Comparison of ENCODE assay signal across 22 mouse cellular contexts in genomic region chr15:52166144-52166543, GRCm38 (mm10).
DNase-seq lines count a peak whose midpoint lies in the region; ATAC-seq lines count a peak whose summit lies in the region.
"Had no signal": no experiment of that assay in that cellular context is flagged by ENCODE, and none has a peak within 500 bp of the region (broad histone marks: within the 10 kb centered on the region; RNA-seq: fewer than 3 reads in every experiment).

No protein-coding gene starts in this region.

- H3K4me2 ChIP-seq in liver, embryonic 11.5 days: no peak overlapping the region
- peak overlapping the region; percentile 41 for H3K4me2 ChIP-seq in liver, embryonic 15.5 days
- H3K4me2 ChIP-seq: embryonic facial prominence, embryonic 13.5 days; heart, embryonic 11.5 days; heart, embryonic 15.5 days; hindbrain, embryonic 14.5 days; intestine, embryonic 15.5 days had no signal

- no peak overlapping the region for H3K9ac ChIP-seq in liver, embryonic 11.5 days (ENCODE audit: low read depth, low read length)
- H3K9ac ChIP-seq in liver, embryonic 15.5 days: no peak overlapping the region
- H3K9ac ChIP-seq: embryonic facial prominence, embryonic 13.5 days; heart, embryonic 15.5 days; hindbrain, embryonic 14.5 days; intestine, embryonic 15.5 days had no signal

- ATAC-seq in liver, embryonic 11.5 days (replicated peaks; ENCODE audit: low FRiP score): peak; percentile 57
- peak; percentile 58 for ATAC-seq in erythroid progenitor cell, adult 5-6 weeks (replicated peaks; ENCODE audit: low FRiP score, poor library complexity, severe bottlenecking)
- peak; percentile 72 for ATAC-seq in liver, embryonic 15.5 days (ENCODE audit: insufficient read depth)
- peak; percentile 17; the same call in 1 of the 2 replicates for ATAC-seq in megakaryocyte-erythroid progenitor cell, adult 5-6 weeks (replicated peaks; ENCODE audit: low FRiP score, low TSS enrichment, poor library complexity, severe bottlenecking)
- ATAC-seq: forebrain, embryonic 16.5 days had no signal

- H3K4me1 ChIP-seq in liver, embryonic 11.5 days (replicated peaks; ENCODE audit: control insufficient read depth, insufficient read depth, low read length): 0 out of 2 replicates have a peak, but pooled peaks cover 3% of the 10 kb centered on the region
- H3K4me1 ChIP-seq in liver, embryonic 15.5 days (replicated peaks): peaks cover 37% of the 10 kb centered on the region

- H3K36me3 ChIP-seq in liver, embryonic 11.5 days (ENCODE audit: control insufficient read depth, insufficient read depth, low read length): no peaks in the 10 kb centered on the region
- H3K36me3 ChIP-seq in liver, embryonic 15.5 days (replicated peaks): no peaks in the 10 kb centered on the region
- H3K36me3 ChIP-seq: embryonic facial prominence, embryonic 13.5 days; heart, embryonic 15.5 days; hindbrain, embryonic 10.5 days; intestine, embryonic 15.5 days had no signal

- no peak overlapping the region for H3K4me3 ChIP-seq in liver, embryonic 11.5 days (ENCODE audit: low read depth, low read length)
- H3K4me3 ChIP-seq in liver, embryonic 15.5 days (replicated peaks): no peak overlapping the region
- H3K4me3 ChIP-seq: embryonic facial prominence, embryonic 13.5 days; heart, adult 2 months; heart, embryonic 15.5 days; hindbrain, embryonic 10.5 days; intestine, embryonic 15.5 days had no signal

- H3K9me3 ChIP-seq in liver, embryonic 11.5 days (ENCODE audit: control insufficient read depth, low read length): no peaks in the 10 kb centered on the region
- H3K9me3 ChIP-seq in liver, embryonic 15.5 days (replicated peaks): no peaks in the 10 kb centered on the region
- H3K9me3 ChIP-seq: embryonic facial prominence, embryonic 13.5 days; heart, embryonic 15.5 days; hindbrain, embryonic 10.5 days; intestine, embryonic 15.5 days had no signal

- WGBS in liver, embryonic 11.5 days: 61% methylated on average over 4 of the region's 4 CpGs
- WGBS in liver, embryonic 15.5 days (ENCODE audit: insufficient replicate concordance): 40% methylated on average over 4 of the region's 4 CpGs

- DNase-seq in liver, embryonic 11.5 days (ENCODE audit: low spot score): no peak
- no peak for DNase-seq in liver
- DNase-seq in right cerebral cortex, postnatal 36 days (ENCODE audit: low spot score in 2 of 2): no peak
- no peak for DNase-seq in adrenal gland, postnatal 25 days
- no peak for DNase-seq in embryo, embryonic 9.5 days (ENCODE audit: extremely low spot score)
- DNase-seq: adrenal gland, adult 2 months; adrenal gland, postnatal 36 days; cerebellum, adult 18-20 months; gastrocnemius, postnatal 14 days; heart, adult 2 months; heart, postnatal 14 days had no signal

- H3K27me3 ChIP-seq in liver, embryonic 11.5 days (replicated peaks; ENCODE audit: control insufficient read depth, insufficient read depth, low read length): no peaks in the 10 kb centered on the region
- H3K27me3 ChIP-seq in liver, embryonic 15.5 days: no peaks in the 10 kb centered on the region
- H3K27me3 ChIP-seq: heart, embryonic 15.5 days; intestine, embryonic 15.5 days; Patski had no signal

- H3K27ac ChIP-seq in liver, embryonic 11.5 days (ENCODE audit: low read depth, low read length): no peak overlapping the region
- H3K27ac ChIP-seq in liver, embryonic 15.5 days (replicated peaks): peak overlapping the region; percentile 87
- H3K27ac ChIP-seq: embryonic facial prominence, embryonic 13.5 days; heart, adult 2 months; heart, embryonic 15.5 days; hindbrain, embryonic 10.5 days; hindbrain, embryonic 14.5 days; intestine, embryonic 15.5 days had no signal

Comparison
In these comparisons a context has a peak if more than half of its experiments do, and no peak if none do; other contexts are left out.
1. ATAC-seq: peak in every context shown above with its lines; median percentile 72 in liver, embryonic 15.5 days; 58 in erythroid progenitor cell, adult 5-6 weeks; 57 in liver, embryonic 11.5 days; 17 in megakaryocyte-erythroid progenitor cell, adult 5-6 weeks.